8 mouse cellular contexts compared by ENCODE assay signal in genomic region chr3:121722971-121723844, GRCm38 (mm10). TPM values are rescaled to one million over a fixed set of nuclear protein-coding genes. Genes with fewer than 3 reads are reported as not detected.
DNase-seq lines count a peak whose midpoint lies in the region; ATAC-seq and TF ChIP-seq lines count a peak whose summit lies in the region.

F3 (plus strand) TSS chr3:121723537.

- intact Hi-C loops in gastrocnemius, adult 2 months (cut with DNase I): loop anchor here (5.0 to 10.0 kb wide), 3 partner anchors 88 to 186 kb away; no protein-coding TSS in a partner anchor
- intact Hi-C loops in left cerebral cortex, adult 2 months (cut with DNase I): loop anchor here (1.0 to 10.0 kb wide), 2 partner anchors 87 to 418 kb away; no protein-coding TSS in a partner anchor

- H3K27me3 ChIP-seq in Patski: no peaks in the 10 kb centered on the region
- H3K27me3 ChIP-seq in hindbrain, embryonic 15.5 days: no peaks in the 10 kb centered on the region

- in situ Hi-C loops in Patski (cut with MboI; ENCODE audit: low pct_unique_long_range_greater_than_20kb): loop anchor here (5.0 kb wide), 2 partner anchors 36 to 71 kb away; no protein-coding TSS in a partner anchor

- peak; percentile 80 for ATAC-seq in Patski
- peak; percentile 82 for ATAC-seq in hindbrain, embryonic 15.5 days (ENCODE audit: low FRiP score, low read depth)

- H3K9me3 ChIP-seq in hindbrain, embryonic 15.5 days: no peaks in the 10 kb centered on the region

- peak within 1 kb of the TSS; percentile 61 for H3K9ac ChIP-seq in hindbrain, embryonic 15.5 days

- TF ChIP-seq CTCF in Patski (IDR thresholded peaks at IDR 0.05): no peak
- peak; percentile 66 for TF ChIP-seq CTCF in gastrocnemius, adult 2 months (IDR thresholded peaks at IDR 0.05)
- peak; percentile 44 for TF ChIP-seq CTCF in left cerebral cortex, adult 2 months (IDR thresholded peaks at IDR 0.05)

- under 1% methylated on average over 62 of the region's 73 CpGs for WGBS in hindbrain, embryonic 15.5 days
- 2% methylated on average over 64 of the region's 73 CpGs for WGBS in macrophage (ENCODE audit: missing documents)

- peak within 1 kb of the TSS; percentile 86 for H3K4me3 ChIP-seq in gastrocnemius, adult 2 months
- peak within 1 kb of the TSS; percentile 73 for H3K4me3 ChIP-seq in hindbrain, embryonic 15.5 days
- H3K4me3 ChIP-seq in left cerebral cortex, adult 2 months: peak within 1 kb of the TSS; percentile 79
- peak within 1 kb of the TSS; percentile 35 for H3K4me3 ChIP-seq in macrophage (ENCODE audit: inconsistent target)

- H3K4me2 ChIP-seq in hindbrain, embryonic 15.5 days: peak within 1 kb of the TSS; percentile 85

- POLR2A ChIA-PET in Patski (lab: Charles Lee): interaction anchor here (0.7 to 3.1 kb wide), 14 partner anchors 13 to 107 kb away, joined by 3 to 15 read pairs (median 5); no protein-coding TSS in a partner anchor

- peak within 1 kb of the TSS; percentile 85 for H3K27ac ChIP-seq in gastrocnemius, adult 2 months
- H3K27ac ChIP-seq in hindbrain, embryonic 15.5 days (replicated peaks): peak within 1 kb of the TSS; percentile 69
- H3K27ac ChIP-seq in left cerebral cortex, adult 2 months: peak within 1 kb of the TSS; percentile 88
- H3K27ac ChIP-seq in macrophage: no peak within 1 kb of the TSS

- H3K4me1 ChIP-seq in hindbrain, embryonic 15.5 days (replicated peaks): peaks cover 34% of the 10 kb centered on the region

- CTCF ChIA-PET in Patski (lab: Charles Lee): interaction anchor here (0.7 to 5.6 kb wide), 20 partner anchors 10 to 187 kb away, joined by 3 to 91 read pairs (median 4); no protein-coding TSS in a partner anchor

- H3K79me2 ChIP-seq in macrophage (ENCODE audit: inconsistent target): no peaks in the 10 kb centered on the region

- DNase-seq in Patski (ENCODE audit: low read depth, low spot score): no peak
- DNase-seq in cerebellum, postnatal 14 days: peak; percentile 90
- DNase-seq in gastrocnemius, adult 2 months: peak; percentile 88
- peak; percentile 70 to 81 for DNase-seq in left cerebral cortex, adult 2 months (ENCODE audit: extremely low spot score in 1 of 2, low spot score in 2 of 2)
- peak; percentile 77 for DNase-seq in right cerebral cortex, adult 18-20 months
- DNase-seq in urinary bladder, postnatal 25 days (ENCODE audit: low spot score): peak; percentile 80

- H3K36me3 ChIP-seq in hindbrain, embryonic 15.5 days: no peaks in the 10 kb centered on the region
- H3K36me3 ChIP-seq in macrophage (ENCODE audit: inconsistent target): no peaks in the 10 kb centered on the region

RNA-seq across cellular contexts. Expression of gene F3, which starts in this region (rescaled TPM):
- polyA plus RNA-seq in Patski (2021) (164 TPM), macrophage (2018) (0.17 TPM in 1 of 3 replicates, not detected in the others)
- total RNA-seq in gastrocnemius, adult 2 months (2021): 1 to 10 TPM; 5.7 to 6.1 TPM
- 8.2 and 8.4 TPM in 2 replicates for polyA plus RNA-seq in hindbrain, embryonic 15.5 days (2015; fragmentation: Nextera tagmentation; extraction: Ambion mirVana)
- total RNA-seq in left cerebral cortex, adult 2 months (2021): 10 to 100 TPM; 49.4 to 61.8 TPM
- 10 to 100 TPM in 1 of 26 experiments, 1 to 10 TPM in 9, not detected in 16; 1.2 to 11.9 (median 5.9) TPM for total RNA-seq in macrophage (2018; cell fraction: chromatin; rRNA removed)
- 1 to 10 TPM in 5 of 26 experiments, under 1 TPM in 9, not detected in 12; 0.07 to 6.5 (median 0.28) TPM for total RNA-seq in macrophage (2018; cell fraction: cytosol; rRNA removed)
- total RNA-seq in macrophage (2018; cell fraction: nucleus; rRNA removed): 10 to 100 TPM in 3 of 26 experiments, 1 to 10 TPM in 6, under 1 TPM in 4, not detected in 13; 0.24 to 22.6 (median 2.1) TPM

Comparison
In these comparisons a context has a peak if more than half of its experiments do, and no peak if none do; other contexts are left out.
1. RNA of gene F3 (total RNA-seq): 49.4 to 61.8 TPM in left cerebral cortex, adult 2 months; 5.7 to 6.1 TPM in gastrocnemius, adult 2 months; every median in the first group is over 4 times any median in the second.
2. RNA of gene F3 (polyA plus RNA-seq): 164 TPM in Patski (single experiment); 8.2 to 8.4 TPM in hindbrain, embryonic 15.5 days and 0.17 TPM in macrophage; every median in the first group is over 10 times any median in the second.
3. H3K4me3 ChIP-seq: peak in every context shown above with its lines; median percentile 86 in gastrocnemius, adult 2 months; 79 in left cerebral cortex, adult 2 months; 73 in hindbrain, embryonic 15.5 days; 35 in macrophage.